ENCODE assay signal across 9 mouse cellular contexts in genomic region chr6:53319543-53320325, GRCm38 (mm10). TPM values are rescaled to one million over a fixed set of nuclear protein-coding genes. Genes with fewer than 3 reads are reported as not detected.
DNase-seq lines count a peak whose midpoint lies in the region; ATAC-seq and TF ChIP-seq lines count a peak whose summit lies in the region.
"Had no signal": no experiment of that assay in that cellular context is flagged by ENCODE, and none has a peak within 500 bp of the region (broad histone marks: within the 10 kb centered on the region; RNA-seq: fewer than 3 reads in every experiment).

No protein-coding gene starts in this region.

- DNase-seq in forebrain, embryonic 10.5 days (ENCODE audit: extremely low spot score, low spot score): no peak
- peak; percentile 83 for DNase-seq in brain, embryonic 14.5 days (ENCODE audit: low read depth)
- peak; percentile 28 to 84 for DNase-seq in layer of hippocampus, postnatal 14 days (ENCODE audit: low spot score in 2 of 2)
- no peak for DNase-seq in T-cell, adult 2 months (ENCODE audit: low spot score)
- DNase-seq in thymus, postnatal 25 days: no peak
- DNase-seq in midbrain, embryonic 11.5 days (ENCODE audit: low spot score, missing footprints): no peak

- TF ChIP-seq CTCF in brain, embryonic 14.5 days (IDR thresholded peaks at IDR 0.05; ENCODE audit: borderline replicate concordance, extremely low read depth, insufficient read depth, insufficient read length): no peak

- WGBS in forebrain, embryonic 13.5 days: 64% methylated on average over 17 of the region's 17 CpGs
- WGBS in forebrain, embryonic 10.5 days: 75% methylated on average over 17 of the region's 17 CpGs
- WGBS in forebrain, embryonic 16.5 days: 47% methylated on average over 17 of the region's 17 CpGs
- WGBS in midbrain, embryonic 11.5 days: 79% methylated on average over 17 of the region's 17 CpGs

- H3K4me3 ChIP-seq in forebrain, embryonic 13.5 days: no peak overlapping the region
- H3K4me3 ChIP-seq in forebrain, embryonic 10.5 days: no peak overlapping the region
- no peak overlapping the region for H3K4me3 ChIP-seq in forebrain, embryonic 16.5 days (replicated peaks; ENCODE audit: low read length)
- no peak overlapping the region for H3K4me3 ChIP-seq in midbrain, embryonic 11.5 days (ENCODE audit: low read depth, low read length)
- H3K4me3 ChIP-seq: neural tube, embryonic 13.5 days had no signal

- no peak for TF ChIP-seq POLR2A in brain, embryonic 14.5 days (IDR thresholded peaks at IDR 0.05; ENCODE audit: borderline replicate concordance, extremely low read depth, insufficient read depth, insufficient read length, poor library complexity, severe bottlenecking)

- H3K27ac ChIP-seq in forebrain, embryonic 13.5 days: peak overlapping the region; percentile 31; the same call in 1 of the 2 replicates
- H3K27ac ChIP-seq in forebrain, embryonic 10.5 days: no peak overlapping the region
- H3K27ac ChIP-seq in forebrain, embryonic 16.5 days (ENCODE audit: low read length): no peak overlapping the region; the same call in 1 of the 2 replicates
- no peak overlapping the region for H3K27ac ChIP-seq in midbrain, embryonic 11.5 days (ENCODE audit: low read depth, low read length)
- H3K27ac ChIP-seq: neural tube, embryonic 13.5 days had no signal

- H3K27me3 ChIP-seq in forebrain, embryonic 13.5 days: no peaks in the 10 kb centered on the region
- H3K27me3 ChIP-seq in forebrain, embryonic 10.5 days (ENCODE audit: poor library complexity, severe bottlenecking): no peaks in the 10 kb centered on the region
- H3K27me3 ChIP-seq in forebrain, embryonic 16.5 days (replicated peaks; ENCODE audit: control insufficient read depth, insufficient read depth, low read length): no peaks in the 10 kb centered on the region
- no peaks in the 10 kb centered on the region for H3K27me3 ChIP-seq in midbrain, embryonic 11.5 days (ENCODE audit: control insufficient read depth, insufficient read depth, low read length)
- H3K27me3 ChIP-seq: neural tube, embryonic 13.5 days had no signal

- H3K4me1 ChIP-seq in forebrain, embryonic 13.5 days: peaks cover 24% of the 10 kb centered on the region
- H3K4me1 ChIP-seq in forebrain, embryonic 10.5 days: peaks cover 41% of the 10 kb centered on the region
- H3K4me1 ChIP-seq in forebrain, embryonic 16.5 days (replicated peaks; ENCODE audit: control insufficient read depth, insufficient read depth, low read length): peaks cover 12% of the 10 kb centered on the region
- no peaks in the 10 kb centered on the region for H3K4me1 ChIP-seq in midbrain, embryonic 11.5 days (ENCODE audit: control insufficient read depth, insufficient read depth, low read length)
- H3K4me1 ChIP-seq: neural tube, embryonic 13.5 days had no signal

- H3K9me3 ChIP-seq in forebrain, embryonic 13.5 days (replicated peaks): no peaks in the 10 kb centered on the region
- no peaks in the 10 kb centered on the region for H3K9me3 ChIP-seq in forebrain, embryonic 10.5 days
- H3K9me3 ChIP-seq in forebrain, embryonic 16.5 days (ENCODE audit: control insufficient read depth, low read length): no peaks in the 10 kb centered on the region
- no peaks in the 10 kb centered on the region for H3K9me3 ChIP-seq in midbrain, embryonic 11.5 days (ENCODE audit: control insufficient read depth, low read length)
- H3K9me3 ChIP-seq: neural tube, embryonic 13.5 days had no signal

- no peak overlapping the region for H3K4me2 ChIP-seq in forebrain, embryonic 13.5 days
- H3K4me2 ChIP-seq in forebrain, embryonic 16.5 days (ENCODE audit: low read length): no peak overlapping the region
- no peak overlapping the region for H3K4me2 ChIP-seq in midbrain, embryonic 11.5 days
- H3K4me2 ChIP-seq: neural tube, embryonic 13.5 days had no signal

- no peaks in the 10 kb centered on the region for H3K36me3 ChIP-seq in forebrain, embryonic 13.5 days (ENCODE audit: poor library complexity, severe bottlenecking)
- no peaks in the 10 kb centered on the region for H3K36me3 ChIP-seq in forebrain, embryonic 10.5 days (replicated peaks)
- H3K36me3 ChIP-seq in forebrain, embryonic 16.5 days (ENCODE audit: control insufficient read depth, insufficient read depth): no peaks in the 10 kb centered on the region
- no peaks in the 10 kb centered on the region for H3K36me3 ChIP-seq in midbrain, embryonic 11.5 days (ENCODE audit: control insufficient read depth, insufficient read depth, low read length)
- H3K36me3 ChIP-seq: neural tube, embryonic 13.5 days had no signal

- peak; percentile 30; the same call in 1 of the 2 replicates for ATAC-seq in forebrain, embryonic 13.5 days
- peak; percentile 81 for ATAC-seq in forebrain, embryonic 16.5 days
- ATAC-seq in midbrain, embryonic 11.5 days (ENCODE audit: low FRiP score): no peak

- H3K9ac ChIP-seq in forebrain, embryonic 13.5 days: no peak overlapping the region
- no peak overlapping the region for H3K9ac ChIP-seq in forebrain, embryonic 16.5 days (replicated peaks; ENCODE audit: low read depth, low read length)
- no peak overlapping the region for H3K9ac ChIP-seq in midbrain, embryonic 11.5 days (ENCODE audit: low read length)
- H3K9ac ChIP-seq: neural tube, embryonic 13.5 days had no signal

RNA-seq across cellular contexts. Expression of gene Creb5, which starts 32.7 kb away (rescaled TPM):
- polyA plus RNA-seq in forebrain, embryonic 13.5 days (2015; fragmentation: Nextera tagmentation; extraction: Ambion mirVana): 31.6 and 31.7 TPM in 2 replicates
- polyA plus RNA-seq in forebrain, embryonic 10.5 days (2016; fragmentation: Nextera tagmentation; extraction: Ambion mirVana): 22.9 and 24.5 TPM in 2 replicates
- 3.9 and 4.3 TPM in 2 replicates for polyA plus RNA-seq in brain, embryonic 14.5 days (2012; rRNA removed)
- polyA plus RNA-seq in forebrain, embryonic 16.5 days (2015; fragmentation: Nextera tagmentation; extraction: Ambion mirVana): 11.9 and 14.8 TPM in 2 replicates
- 1 to 10 TPM; 4.7 TPM for total RNA-seq in layer of hippocampus, postnatal 14 days (2021)
- 3.8 and 4.1 TPM in 2 replicates for polyA plus RNA-seq in midbrain, embryonic 11.5 days (2014; fragmentation: Nextera tagmentation; extraction: Ambion mirVana)

Comparison
In these comparisons a context has a peak if more than half of its experiments do, and no peak if none do; other contexts are left out.
1. DNase-seq: peak in brain, embryonic 14.5 days (single experiment) and layer of hippocampus, postnatal 14 days (2 of 2); none in forebrain, embryonic 10.5 days (single experiment), T-cell, adult 2 months (single experiment), thymus, postnatal 25 days (single experiment) and midbrain, embryonic 11.5 days (single experiment).